In genomic region chr6:39574951-39575350, GRCm38 (mm10) we compare ENCODE assay signal across 8 mouse cellular contexts. TPM values are rescaled to one million over a fixed set of nuclear protein-coding genes. Genes with fewer than 3 reads are reported as not detected.
A peak's percentile ranks its signal among the peaks of the same experiment; 100 is the strongest.
DNase-seq lines count a peak whose midpoint lies in the region; ATAC-seq and TF ChIP-seq lines count a peak whose summit lies in the region.

No protein-coding gene starts in this region.

- H3K9ac ChIP-seq in lung, embryonic 15.5 days = no peak overlapping the region

- intact Hi-C loops in left cerebral cortex, postnatal 10 days (cut with DNase I) = no loop called here

- no peak for TF ChIP-seq CTCF in olfactory bulb, adult 2 months (IDR thresholded peaks at IDR 0.05; ENCODE audit: insufficient read depth, low read depth, low read length)

- no peaks in the 10 kb centered on the region for H3K27me3 ChIP-seq in lung, embryonic 15.5 days
- peaks cover 7% of the 10 kb centered on the region; the same call in 1 of the 2 replicates for H3K27me3 ChIP-seq in forebrain, embryonic 10.5 days (ENCODE audit: poor library complexity, severe bottlenecking)
- no peaks in the 10 kb centered on the region for H3K27me3 ChIP-seq in limb, embryonic 10.5 days (ENCODE audit: low read depth, poor library complexity, severe bottlenecking)

- WGBS in lung, embryonic 15.5 days = 58% methylated on average over 7 of the region's 7 CpGs
- WGBS in forebrain, embryonic 10.5 days = 76% methylated on average over 7 of the region's 7 CpGs
- WGBS in limb, embryonic 10.5 days = 75% methylated on average over 7 of the region's 7 CpGs
- 76% methylated on average over 7 of the region's 7 CpGs for WGBS in olfactory bulb, adult 2 months

- H3K27ac ChIP-seq in lung, embryonic 15.5 days = no peak overlapping the region; the same call in 1 of the 2 replicates
- H3K27ac ChIP-seq in forebrain, embryonic 10.5 days = no peak overlapping the region
- no peak overlapping the region for H3K27ac ChIP-seq in limb, embryonic 10.5 days
- H3K27ac ChIP-seq in olfactory bulb, adult 2 months (ENCODE audit: insufficient read depth, low read depth, low read length) = no peak overlapping the region

- H3K4me2 ChIP-seq in lung, embryonic 15.5 days = peak overlapping the region; percentile 91

- H3K9me3 ChIP-seq in lung, embryonic 15.5 days = no peaks in the 10 kb centered on the region
- H3K9me3 ChIP-seq in forebrain, embryonic 10.5 days = no peaks in the 10 kb centered on the region
- no peaks in the 10 kb centered on the region for H3K9me3 ChIP-seq in limb, embryonic 10.5 days (replicated peaks)

- H3K36me3 ChIP-seq in lung, embryonic 15.5 days = peaks cover 12% of the 10 kb centered on the region; the same call in 1 of the 2 replicates
- peaks cover 9% of the 10 kb centered on the region for H3K36me3 ChIP-seq in forebrain, embryonic 10.5 days (replicated peaks)
- H3K36me3 ChIP-seq in limb, embryonic 10.5 days = peaks cover 14% of the 10 kb centered on the region

- no peak for DNase-seq in lung, postnatal 36 days
- no peak for DNase-seq in forebrain, embryonic 10.5 days (ENCODE audit: extremely low spot score, low spot score)
- no peak for DNase-seq in limb, embryonic 10.5 days (ENCODE audit: low spot score)
- DNase-seq in left cerebral cortex, postnatal 10 days (ENCODE audit: extremely low spot score in 1 of 2, low spot score in 2 of 2) = no peak
- DNase-seq in layer of hippocampus, postnatal 25 days (ENCODE audit: extremely low spot score in 1 of 2, low spot score in 1 of 2) = no peak
- DNase-seq in retina, postnatal 1 day = no peak

- peaks cover 16% of the 10 kb centered on the region for H3K4me1 ChIP-seq in lung, embryonic 15.5 days
- peaks cover 24% of the 10 kb centered on the region for H3K4me1 ChIP-seq in forebrain, embryonic 10.5 days
- H3K4me1 ChIP-seq in limb, embryonic 10.5 days = peaks cover 18% of the 10 kb centered on the region
- H3K4me1 ChIP-seq in olfactory bulb, adult 2 months (ENCODE audit: control insufficient read depth, insufficient read depth, low read length) = peaks cover 10% of the 10 kb centered on the region

- peak overlapping the region; percentile 95 for H3K4me3 ChIP-seq in lung, embryonic 15.5 days
- H3K4me3 ChIP-seq in forebrain, embryonic 10.5 days = peak overlapping the region; percentile 85
- peak overlapping the region; percentile 75 for H3K4me3 ChIP-seq in limb, embryonic 10.5 days
- peak overlapping the region; percentile 59 for H3K4me3 ChIP-seq in olfactory bulb, adult 2 months (ENCODE audit: insufficient read depth, low read depth, low read length)

- no peak for ATAC-seq in lung, embryonic 15.5 days (ENCODE audit: borderline replicate concordance, extremely low read depth, low FRiP score, low TSS enrichment)

- no peak for TF ChIP-seq POLR2A in olfactory bulb, adult 2 months (IDR thresholded peaks at IDR 0.05; ENCODE audit: insufficient read depth, low read depth, low read length)

RNA-seq across cellular contexts. Expression of gene Adck2, which starts 1.3 kb away (rescaled TPM):
- 26.6 and 28.5 TPM in 2 replicates for polyA plus RNA-seq in lung, embryonic 15.5 days (2015; fragmentation: Nextera tagmentation; extraction: Ambion mirVana)
- 19.1 and 22.1 TPM in 2 replicates for polyA plus RNA-seq in forebrain, embryonic 10.5 days (2016; fragmentation: Nextera tagmentation; extraction: Ambion mirVana)
- 17.3 and 25.6 TPM in 2 replicates for polyA plus RNA-seq in limb, embryonic 10.5 days (2016; fragmentation: Nextera tagmentation; extraction: Ambion mirVana)
- not detected in 2 replicates for polyA plus RNA-seq in olfactory bulb, adult 2 months (2012; ENCODE audit: insufficient read depth, insufficient read length, low replicate concordance, missing spikeins)
- 10 to 100 TPM; 24.2 to 29.8 TPM for total RNA-seq in left cerebral cortex, postnatal 10 days (2021)
- 10 to 100 TPM; 30.1 to 32.8 TPM for total RNA-seq in layer of hippocampus, postnatal 25 days (2021)

RNA-seq across cellular contexts. Expression of gene Gm42420, which starts 10.6 kb away (rescaled TPM):
- polyA plus RNA-seq in lung, embryonic 15.5 days (2015; fragmentation: Nextera tagmentation; extraction: Ambion mirVana) = 0.85 TPM in 1 of 2 replicates, not detected in the other
- 0.74 TPM in 1 of 2 replicates, not detected in the other for polyA plus RNA-seq in forebrain, embryonic 10.5 days (2016; fragmentation: Nextera tagmentation; extraction: Ambion mirVana)
- 0.79 and 1.7 TPM in 2 replicates for polyA plus RNA-seq in limb, embryonic 10.5 days (2016; fragmentation: Nextera tagmentation; extraction: Ambion mirVana)
- not detected in 2 replicates for polyA plus RNA-seq in olfactory bulb, adult 2 months (2012; ENCODE audit: insufficient read depth, insufficient read length, low replicate concordance, missing spikeins)
- total RNA-seq in left cerebral cortex, postnatal 10 days (2021) = not detected
- not detected for total RNA-seq in layer of hippocampus, postnatal 25 days (2021)

RNA-seq across cellular contexts. Expression of gene Dennd2a, which starts 17.3 kb away (rescaled TPM):
- polyA plus RNA-seq in lung, embryonic 15.5 days (2015; fragmentation: Nextera tagmentation; extraction: Ambion mirVana) = 20.5 and 20.8 TPM in 2 replicates
- 32.8 and 33.4 TPM in 2 replicates for polyA plus RNA-seq in forebrain, embryonic 10.5 days (2016; fragmentation: Nextera tagmentation; extraction: Ambion mirVana)
- 33.9 and 40.7 TPM in 2 replicates for polyA plus RNA-seq in limb, embryonic 10.5 days (2016; fragmentation: Nextera tagmentation; extraction: Ambion mirVana)
- polyA plus RNA-seq in olfactory bulb, adult 2 months (2012; ENCODE audit: insufficient read depth, insufficient read length, low replicate concordance, missing spikeins) = not detected in 2 replicates
- total RNA-seq in left cerebral cortex, postnatal 10 days (2021) = 10 to 100 TPM; 19.8 to 21.8 TPM
- total RNA-seq in layer of hippocampus, postnatal 25 days (2021) = 10 to 100 TPM; 32.6 to 33.7 TPM

RNA-seq across cellular contexts. Expression of gene Ndufb2, which starts 17.4 kb away (rescaled TPM):
- polyA plus RNA-seq in lung, embryonic 15.5 days (2015; fragmentation: Nextera tagmentation; extraction: Ambion mirVana) = 319 and 328 TPM in 2 replicates
- 253 and 270 TPM in 2 replicates for polyA plus RNA-seq in forebrain, embryonic 10.5 days (2016; fragmentation: Nextera tagmentation; extraction: Ambion mirVana)
- 290 and 296 TPM in 2 replicates for polyA plus RNA-seq in limb, embryonic 10.5 days (2016; fragmentation: Nextera tagmentation; extraction: Ambion mirVana)
- not detected in 2 replicates for polyA plus RNA-seq in olfactory bulb, adult 2 months (2012; ENCODE audit: insufficient read depth, insufficient read length, low replicate concordance, missing spikeins)
- total RNA-seq in left cerebral cortex, postnatal 10 days (2021) = 100 to 1,000 TPM; 196 to 198 TPM
- 100 to 1,000 TPM; 176 to 196 TPM for total RNA-seq in layer of hippocampus, postnatal 25 days (2021)

Comparison
In these comparisons a context has a peak if more than half of its experiments do, and no peak if none do; other contexts are left out.
1. RNA of gene Adck2, which starts 1.3 kb away (polyA plus RNA-seq): 26.6 to 28.5 TPM in lung, embryonic 15.5 days, 17.3 to 25.6 TPM in limb, embryonic 10.5 days and 19.1 to 22.1 TPM in forebrain, embryonic 10.5 days; not detected in olfactory bulb, adult 2 months; every median in the first group is over 10 times any median in the second.
2. RNA of gene Dennd2a, which starts 17.3 kb away (polyA plus RNA-seq): 33.9 to 40.7 TPM in limb, embryonic 10.5 days, 32.8 to 33.4 TPM in forebrain, embryonic 10.5 days and 20.5 to 20.8 TPM in lung, embryonic 15.5 days; not detected in olfactory bulb, adult 2 months; every median in the first group is over 10 times any median in the second.
3. Peak in every context shown above with its lines, with median percentiles within 50 percentile points of each other: H3K4me3 ChIP-seq.